Mouse (Mus musculus) intestine, embryonic 16.5 days (tissue): ENCODE results near the gene Coq3. TPM values are rescaled to one million over a fixed set of nuclear protein-coding genes. Genes with fewer than 3 reads are reported as not detected.

Source experiments
- polyA plus RNA-seq: library from polyadenylated mRNA; unstranded; fragments of >200 nt; fragmentation: Nextera tagmentation; extraction: Ambion mirVana; gene quantifications from 2 replicates; pipeline ENCODE4 v1.2.1, GENCODE M21; 2015

Gene Coq3
- polyA plus RNA-seq, 1 experiment from 2014 or later: 19.1 TPM

Other genes with a start within 250 kb of the Coq3 start
- not detected in 2 replicates for gene Prdm13, start 193.7 kb upstream of the Coq3 start, polyA plus RNA-seq
- 29.1 and 30.8 TPM in 2 replicates for gene Ccnc, start 152.0 kb upstream of the Coq3 start, polyA plus RNA-seq
- 5.3 and 6.0 TPM in 2 replicates for gene Usp45, start 112.5 kb upstream of the Coq3 start, polyA plus RNA-seq
- gene Tstd3, start 112.5 kb upstream of the Coq3 start, polyA plus RNA-seq: 16.2 and 18.0 TPM in 2 replicates
- gene Pnisr, start 32.1 kb upstream of the Coq3 start, polyA plus RNA-seq: 74.4 and 79.3 TPM in 2 replicates
- 2.5 and 3.2 TPM in 2 replicates for gene Faxc, start 51.7 kb downstream of the Coq3 start, polyA plus RNA-seq